Mouse (Mus musculus): ENCODE measurements around the gene Gphn. TPM values are rescaled to one million over a fixed set of nuclear protein-coding genes. Genes with fewer than 3 reads are reported as not detected.
A peak's percentile ranks its signal among the peaks of the same experiment; 100 is the strongest.
"Not testable (repeated sequence)": the region's sequence is repeated elsewhere in the genome, so short reads cannot be mapped to it uniquely, and the experiment has no call there.

Gene Gphn
- polyA plus RNA-seq, 1 experiment from 2014 or later: 6.3 TPM

GRCm38 (mm10) chr12:78298824-78299398 lies 72.7 kb downstream of the Gphn start:
- Histone ChIP-seq H3K36me3 (ENCODE audit: control insufficient read depth, insufficient read depth) (no peaks in the 10 kb centered on the region), H3K9me3 (replicated peaks; ENCODE audit: control insufficient read depth, low read length) (no peaks in the 10 kb centered on the region), H3K4me3 (ENCODE audit: low read depth, low read length) (no peak overlapping the region), H3K27ac (ENCODE audit: low read length) (no peak overlapping the region), H3K27me3 (ENCODE audit: control insufficient read depth, insufficient read depth, low read depth, low read length) (no peaks in the 10 kb centered on the region), H3K9ac (ENCODE audit: low read depth, low read length) (no peak overlapping the region), H3K4me2 (ENCODE audit: low read depth, low read length) (no peak overlapping the region), H3K4me1 (ENCODE audit: control insufficient read depth, low read depth, low read length) (no peaks in the 10 kb centered on the region)
- no peak for ATAC-seq (ENCODE audit: low read depth)
- 39% methylated on average over 1 of the region's 1 CpGs for WGBS (ENCODE audit: insufficient replicate concordance)

GRCm38 (mm10) chr12:78315106-78315505 lies 88.9 kb downstream of the Gphn start:
- no peak for ATAC-seq (ENCODE audit: low read depth)
- H3K4me1 ChIP-seq (ENCODE audit: control insufficient read depth, low read depth, low read length): no peaks in the 10 kb centered on the region
- H3K4me2 ChIP-seq (ENCODE audit: low read depth, low read length): no peak overlapping the region
- H3K27ac ChIP-seq (ENCODE audit: low read length): no peak overlapping the region
- H3K36me3 ChIP-seq (ENCODE audit: control insufficient read depth, insufficient read depth): no peaks in the 10 kb centered on the region
- no peak overlapping the region for H3K4me3 ChIP-seq (ENCODE audit: low read depth, low read length)
- no peak overlapping the region for H3K9ac ChIP-seq (ENCODE audit: low read depth, low read length)
- no peaks in the 10 kb centered on the region for H3K27me3 ChIP-seq (ENCODE audit: control insufficient read depth, insufficient read depth, low read depth, low read length)
- no peaks in the 10 kb centered on the region for H3K9me3 ChIP-seq (replicated peaks; ENCODE audit: control insufficient read depth, low read length)

- Histone ChIP-seq H3K4me3 (ENCODE audit: low read depth, low read length) (no peak overlapping the region), H3K9me3 (replicated peaks; ENCODE audit: control insufficient read depth, low read length) (no peaks in the 10 kb centered on the region), H3K4me1 (ENCODE audit: control insufficient read depth, low read depth, low read length) (peaks cover 4% of the 10 kb centered on the region), H3K36me3 (ENCODE audit: control insufficient read depth, insufficient read depth) (no peaks in the 10 kb centered on the region), H3K27ac (ENCODE audit: low read length) (no peak overlapping the region), H3K4me2 (ENCODE audit: low read depth, low read length) (no peak overlapping the region), H3K9ac (ENCODE audit: low read depth, low read length) (no peak overlapping the region), H3K27me3 (ENCODE audit: control insufficient read depth, insufficient read depth, low read depth, low read length) (no peaks in the 10 kb centered on the region)
- WGBS (ENCODE audit: insufficient replicate concordance): 42% methylated on average over 4 of the region's 4 CpGs
- ATAC-seq (ENCODE audit: low read depth): peak; percentile 80
These were observed 101.8 kb downstream of the Gphn start for GRCm38 (mm10) chr12:78327946-78328345.

- H3K27me3 ChIP-seq (ENCODE audit: control insufficient read depth, insufficient read depth, low read depth, low read length): no peaks in the 10 kb centered on the region
- no peak for ATAC-seq (ENCODE audit: low read depth)
- no peak overlapping the region for H3K4me3 ChIP-seq (ENCODE audit: low read depth, low read length)
- no peaks in the 10 kb centered on the region for H3K9me3 ChIP-seq (replicated peaks; ENCODE audit: control insufficient read depth, low read length)
- no peak overlapping the region for H3K27ac ChIP-seq (ENCODE audit: low read length)
- no peak overlapping the region for H3K9ac ChIP-seq (ENCODE audit: low read depth, low read length)
- H3K4me1 ChIP-seq (ENCODE audit: control insufficient read depth, low read depth, low read length): peaks cover 4% of the 10 kb centered on the region
- H3K36me3 ChIP-seq (ENCODE audit: control insufficient read depth, insufficient read depth): no peaks in the 10 kb centered on the region
- WGBS (ENCODE audit: insufficient replicate concordance): 55% methylated on average over 3 of the region's 3 CpGs
- H3K4me2 ChIP-seq (ENCODE audit: low read depth, low read length): no peak overlapping the region
These were observed 105.9 kb downstream of the Gphn start for GRCm38 (mm10) chr12:78332107-78332506.

- 23% methylated on average over 2 of the region's 2 CpGs for WGBS (ENCODE audit: insufficient replicate concordance)
- no peaks in the 10 kb centered on the region for H3K36me3 ChIP-seq (ENCODE audit: control insufficient read depth, insufficient read depth)
- no peak overlapping the region for H3K27ac ChIP-seq (ENCODE audit: low read length)
- H3K4me1 ChIP-seq (ENCODE audit: control insufficient read depth, low read depth, low read length): no peaks in the 10 kb centered on the region
- no peak for ATAC-seq (ENCODE audit: low read depth)
- H3K9me3 ChIP-seq (replicated peaks; ENCODE audit: control insufficient read depth, low read length): no peaks in the 10 kb centered on the region
- H3K4me2 ChIP-seq (ENCODE audit: low read depth, low read length): no peak overlapping the region
- no peaks in the 10 kb centered on the region for H3K27me3 ChIP-seq (ENCODE audit: control insufficient read depth, insufficient read depth, low read depth, low read length)
- no peak overlapping the region for H3K4me3 ChIP-seq (ENCODE audit: low read depth, low read length)
- H3K9ac ChIP-seq (ENCODE audit: low read depth, low read length): no peak overlapping the region
These were observed 130.3 kb downstream of the Gphn start for GRCm38 (mm10) chr12:78356472-78356871.

GRCm38 (mm10) chr12:78389267-78389666 lies 163.1 kb downstream of the Gphn start:
- Histone ChIP-seq H3K27ac (ENCODE audit: low read length) (no peak overlapping the region), H3K4me2 (ENCODE audit: low read depth, low read length) (no peak overlapping the region), H3K27me3 (ENCODE audit: control insufficient read depth, insufficient read depth, low read depth, low read length) (no peaks in the 10 kb centered on the region), H3K4me3 (ENCODE audit: low read depth, low read length) (no peak overlapping the region), H3K9ac (ENCODE audit: low read depth, low read length) (no peak overlapping the region), H3K36me3 (ENCODE audit: control insufficient read depth, insufficient read depth) (no peaks in the 10 kb centered on the region), H3K9me3 (replicated peaks; ENCODE audit: control insufficient read depth, low read length) (no peaks in the 10 kb centered on the region), H3K4me1 (ENCODE audit: control insufficient read depth, low read depth, low read length) (no peaks in the 10 kb centered on the region)
- ATAC-seq (ENCODE audit: low read depth): peak; percentile 58; the same call in 1 of the 2 replicates

- Histone ChIP-seq H3K36me3 (ENCODE audit: control insufficient read depth, insufficient read depth) (no peaks in the 10 kb centered on the region), H3K9ac (ENCODE audit: low read depth, low read length) (no peak overlapping the region), H3K4me3 (ENCODE audit: low read depth, low read length) (no peak overlapping the region), H3K4me1 (ENCODE audit: control insufficient read depth, low read depth, low read length) (no peaks in the 10 kb centered on the region), H3K4me2 (ENCODE audit: low read depth, low read length) (no peak overlapping the region), H3K9me3 (replicated peaks; ENCODE audit: control insufficient read depth, low read length) (no peaks in the 10 kb centered on the region), H3K27ac (ENCODE audit: low read length) (no peak overlapping the region), H3K27me3 (ENCODE audit: control insufficient read depth, insufficient read depth, low read depth, low read length) (no peaks in the 10 kb centered on the region)
- no peak for ATAC-seq (ENCODE audit: low read depth)
- WGBS (ENCODE audit: insufficient replicate concordance): 65% methylated on average over 1 of the region's 1 CpGs
These were observed 169.1 kb downstream of the Gphn start for GRCm38 (mm10) chr12:78395297-78395696.

- not testable (repeated sequence) for H3K36me3 ChIP-seq (ENCODE audit: control insufficient read depth, insufficient read depth); H3K4me3 ChIP-seq (ENCODE audit: low read depth, low read length); H3K27ac ChIP-seq (ENCODE audit: low read length); ATAC-seq (ENCODE audit: low read depth); H3K9ac ChIP-seq (ENCODE audit: low read depth, low read length); H3K4me2 ChIP-seq (ENCODE audit: low read depth, low read length); H3K4me1 ChIP-seq (ENCODE audit: control insufficient read depth, low read depth, low read length); H3K27me3 ChIP-seq (ENCODE audit: control insufficient read depth, insufficient read depth, low read depth, low read length); H3K9me3 ChIP-seq (replicated peaks; ENCODE audit: control insufficient read depth, low read length)
- 63% methylated on average over 7 of the region's 7 CpGs for WGBS (ENCODE audit: insufficient replicate concordance)
These were observed 181.3 kb downstream of the Gphn start for GRCm38 (mm10) chr12:78407518-78407917.

- Histone ChIP-seq H3K4me2 (ENCODE audit: low read depth, low read length) (no peak overlapping the region), H3K27me3 (ENCODE audit: control insufficient read depth, insufficient read depth, low read depth, low read length) (no peaks in the 10 kb centered on the region), H3K4me1 (ENCODE audit: control insufficient read depth, low read depth, low read length) (no peaks in the 10 kb centered on the region), H3K27ac (ENCODE audit: low read length) (no peak overlapping the region), H3K4me3 (ENCODE audit: low read depth, low read length) (no peak overlapping the region), H3K9ac (ENCODE audit: low read depth, low read length) (no peak overlapping the region), H3K36me3 (ENCODE audit: control insufficient read depth, insufficient read depth) (no peaks in the 10 kb centered on the region), H3K9me3 (replicated peaks; ENCODE audit: control insufficient read depth, low read length) (no peaks in the 10 kb centered on the region)
- 13% methylated on average over 1 of the region's 1 CpGs for WGBS (ENCODE audit: insufficient replicate concordance)
- no peak for ATAC-seq (ENCODE audit: low read depth)
These were observed 296.0 kb downstream of the Gphn start for GRCm38 (mm10) chr12:78522176-78522575.
